Mouse (Mus musculus): ENCODE results near the gene Il2rb. TPM values are rescaled to one million over a fixed set of nuclear protein-coding genes. Genes with fewer than 3 reads are reported as not detected.

Il2rb gene
- polyA plus RNA-seq, 1 experiment from 2014 or later: 2.1 TPM

GRCm38 (mm10) chr15:78471902-78472301, 23.2 kb downstream of the Il2rb start:
- TF ChIP-seq CTCF (IDR thresholded peaks at IDR 0.05; ENCODE audit: low read depth): no peak
- no peak for TF ChIP-seq EP300 (IDR thresholded peaks at IDR 0.05; ENCODE audit: low read depth)
- Histone ChIP-seq H3K27me3 (ENCODE audit: insufficient read depth, low read length) (no peaks in the 10 kb centered on the region), H3K4me2 (ENCODE audit: low read depth, low read length) (no peak overlapping the region), H3K9me3 (ENCODE audit: low read length) (no peaks in the 10 kb centered on the region), H3K36me3 (replicated peaks; ENCODE audit: insufficient read depth, low read length) (no peaks in the 10 kb centered on the region), H3K4me1 (ENCODE audit: insufficient read depth) (peaks cover 11% of the 10 kb centered on the region), H3K4me3 (ENCODE audit: low read depth, low read length) (no peak overlapping the region), H3K9ac (replicated peaks) (no peak overlapping the region), H3K27ac (ENCODE audit: low read depth) (no peak overlapping the region)
- 33% methylated on average over 7 of the region's 7 CpGs for WGBS (ENCODE audit: insufficient replicate concordance)
- DNase-seq (no peak), ATAC-seq (no peak)

DNA sequence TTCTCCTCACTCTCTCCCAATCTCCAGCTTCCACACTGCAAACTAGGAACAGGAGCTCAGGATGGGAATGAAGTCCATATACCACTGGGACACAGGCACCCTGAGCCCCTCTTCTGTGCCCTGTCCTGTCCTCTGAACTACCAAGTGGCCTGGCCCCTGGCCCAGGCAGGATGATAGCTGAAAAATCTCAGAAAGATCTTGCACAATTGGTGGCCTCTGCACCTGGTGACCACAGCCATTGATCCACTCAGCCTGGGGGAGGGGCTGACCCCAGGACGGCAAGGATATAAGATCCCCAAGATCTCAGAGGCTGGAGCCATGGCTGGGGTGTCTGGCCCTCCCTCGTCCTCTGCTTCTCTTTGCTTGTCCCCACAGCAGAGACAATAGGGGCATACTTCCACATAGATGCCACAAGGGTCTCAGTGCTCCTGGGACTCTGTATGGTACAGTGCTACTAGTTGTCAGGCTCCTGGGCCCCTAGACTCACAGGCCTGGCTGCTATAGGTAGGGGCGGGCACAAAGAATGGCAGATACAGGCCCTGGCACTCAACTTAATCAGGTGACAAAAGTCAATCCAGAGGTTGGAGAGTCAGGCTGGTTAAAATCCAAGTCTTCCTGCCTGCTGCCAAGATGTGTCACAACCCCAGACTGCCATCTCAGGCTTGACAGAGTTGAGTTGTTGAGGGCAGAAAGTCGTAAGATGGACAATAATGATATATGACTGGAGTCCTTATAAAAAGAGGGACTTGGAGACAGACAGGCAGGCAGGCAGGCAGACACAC, 24.4 kb downstream of the Il2rb start:
- DNase-seq: peak; percentile 81
- Histone ChIP-seq H3K27ac (ENCODE audit: low read depth) (peak overlapping the region; percentile 82), H3K36me3 (replicated peaks; ENCODE audit: insufficient read depth, low read length) (no peaks in the 10 kb centered on the region), H3K27me3 (ENCODE audit: insufficient read depth, low read length) (no peaks in the 10 kb centered on the region), H3K9ac (replicated peaks) (no peak overlapping the region), H3K4me3 (ENCODE audit: low read depth, low read length) (no peak overlapping the region), H3K9me3 (ENCODE audit: low read length) (no peaks in the 10 kb centered on the region), H3K4me1 (ENCODE audit: insufficient read depth) (peaks cover 11% of the 10 kb centered on the region), H3K4me2 (ENCODE audit: low read depth, low read length) (no peak overlapping the region)
- TF ChIP-seq EP300 (IDR thresholded peaks at IDR 0.05; ENCODE audit: low read depth) (peak; percentile 76; the same call in 1 of the 2 replicates), CTCF (IDR thresholded peaks at IDR 0.05; ENCODE audit: low read depth) (no peak)
- peak; percentile 73 for ATAC-seq
- WGBS (ENCODE audit: insufficient replicate concordance): 50% methylated on average over 4 of the region's 4 CpGs

GRCm38 (mm10) chr15:78468379-78468937, 26.6 kb downstream of the Il2rb start, which contains the start of gene Tmprss6:
Tmprss6 (minus strand) TSS chr15:78468634.
- 64% methylated on average over 7 of the region's 7 CpGs for WGBS (ENCODE audit: insufficient replicate concordance)
- Histone ChIP-seq H3K27ac (ENCODE audit: low read depth) (peak within 1 kb of the TSS; percentile 90), H3K4me1 (ENCODE audit: insufficient read depth) (peaks cover 11% of the 10 kb centered on the region), H3K36me3 (replicated peaks; ENCODE audit: insufficient read depth, low read length) (no peaks in the 10 kb centered on the region), H3K4me2 (ENCODE audit: low read depth, low read length) (peak within 1 kb of the TSS; percentile 67), H3K4me3 (ENCODE audit: low read depth, low read length) (peak within 1 kb of the TSS; percentile 43), H3K9ac (replicated peaks) (peak within 1 kb of the TSS; percentile 68), H3K27me3 (ENCODE audit: insufficient read depth, low read length) (no peaks in the 10 kb centered on the region), H3K9me3 (ENCODE audit: low read length) (no peaks in the 10 kb centered on the region)
- no peak for TF ChIP-seq CTCF (IDR thresholded peaks at IDR 0.05; ENCODE audit: low read depth)
- TF ChIP-seq EP300 (IDR thresholded peaks at IDR 0.05; ENCODE audit: low read depth): no peak
- DNase-seq (peak; percentile 76), ATAC-seq (peak; percentile 85)

DNA sequence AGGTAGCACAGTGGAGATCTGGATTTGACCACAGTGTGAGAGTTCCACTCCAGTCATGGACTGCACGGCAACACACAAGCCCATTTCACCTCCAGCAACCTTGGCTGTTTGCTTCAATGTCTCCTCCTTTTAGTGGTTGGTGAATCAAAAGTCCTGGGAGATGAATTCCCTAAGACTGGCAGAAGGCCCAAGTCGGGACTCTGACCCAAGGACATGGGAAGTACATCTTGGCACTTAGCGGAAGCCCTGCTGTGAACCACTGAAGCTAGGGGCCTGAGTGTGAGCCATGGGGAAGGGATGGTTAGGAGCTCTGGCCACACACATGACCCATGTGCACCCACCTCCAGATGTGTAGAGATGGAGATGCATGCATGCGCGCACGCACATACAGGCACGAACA, 27.5 kb downstream of the Il2rb start:
- peak overlapping the region; percentile 90 for H3K27ac ChIP-seq (ENCODE audit: low read depth)
- WGBS (ENCODE audit: insufficient replicate concordance): 84% methylated on average over 7 of the region's 7 CpGs
- peak overlapping the region; percentile 67 for H3K4me2 ChIP-seq (ENCODE audit: low read depth, low read length)
- no peaks in the 10 kb centered on the region for H3K36me3 ChIP-seq (replicated peaks; ENCODE audit: insufficient read depth, low read length)
- DNase-seq (no peak), ATAC-seq (no peak)
- H3K9me3 ChIP-seq (ENCODE audit: low read length): no peaks in the 10 kb centered on the region
- TF ChIP-seq EP300 (IDR thresholded peaks at IDR 0.05; ENCODE audit: low read depth): no peak
- TF ChIP-seq CTCF (IDR thresholded peaks at IDR 0.05; ENCODE audit: low read depth): no peak
- no peaks in the 10 kb centered on the region for H3K27me3 ChIP-seq (ENCODE audit: insufficient read depth, low read length)
- H3K9ac ChIP-seq (replicated peaks): peak overlapping the region; percentile 68
- H3K4me3 ChIP-seq (ENCODE audit: low read depth, low read length): peak overlapping the region; percentile 43
- H3K4me1 ChIP-seq (ENCODE audit: insufficient read depth): peaks cover 11% of the 10 kb centered on the region

DNA sequence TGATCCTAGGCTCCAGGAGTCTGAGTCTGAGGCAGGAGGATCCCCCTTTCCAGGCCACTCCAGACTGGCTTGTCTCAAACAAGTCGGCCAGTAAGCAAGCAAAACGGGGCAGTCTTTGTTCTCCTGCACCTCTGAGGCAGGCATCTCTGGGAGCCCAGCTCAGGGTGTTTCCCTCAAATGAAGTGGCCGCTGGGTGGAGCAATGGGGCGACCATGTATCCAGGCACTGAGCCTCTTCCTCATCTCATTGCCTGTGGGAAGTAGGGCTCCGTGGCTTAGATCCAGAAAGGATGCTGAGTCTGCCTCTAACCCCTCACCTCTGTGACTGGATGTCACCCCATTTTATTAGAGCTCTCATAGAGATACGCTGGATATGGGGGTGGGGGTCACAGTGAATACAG, 28.3 kb downstream of the Il2rb start:
- Histone ChIP-seq H3K27ac (ENCODE audit: low read depth) (no peak overlapping the region), H3K9me3 (ENCODE audit: low read length) (no peaks in the 10 kb centered on the region), H3K36me3 (replicated peaks; ENCODE audit: insufficient read depth, low read length) (no peaks in the 10 kb centered on the region), H3K4me1 (ENCODE audit: insufficient read depth) (peaks cover 11% of the 10 kb centered on the region), H3K4me3 (ENCODE audit: low read depth, low read length) (peak overlapping the region; percentile 43), H3K27me3 (ENCODE audit: insufficient read depth, low read length) (no peaks in the 10 kb centered on the region), H3K4me2 (ENCODE audit: low read depth, low read length) (peak overlapping the region; percentile 67), H3K9ac (replicated peaks) (peak overlapping the region; percentile 68)
- TF ChIP-seq CTCF (IDR thresholded peaks at IDR 0.05; ENCODE audit: low read depth): peak; percentile 50
- no peak for TF ChIP-seq EP300 (IDR thresholded peaks at IDR 0.05; ENCODE audit: low read depth)
- DNase-seq (peak; percentile 56), ATAC-seq (no peak)
- 24% methylated on average over 6 of the region's 6 CpGs for WGBS (ENCODE audit: insufficient replicate concordance)

DNA sequence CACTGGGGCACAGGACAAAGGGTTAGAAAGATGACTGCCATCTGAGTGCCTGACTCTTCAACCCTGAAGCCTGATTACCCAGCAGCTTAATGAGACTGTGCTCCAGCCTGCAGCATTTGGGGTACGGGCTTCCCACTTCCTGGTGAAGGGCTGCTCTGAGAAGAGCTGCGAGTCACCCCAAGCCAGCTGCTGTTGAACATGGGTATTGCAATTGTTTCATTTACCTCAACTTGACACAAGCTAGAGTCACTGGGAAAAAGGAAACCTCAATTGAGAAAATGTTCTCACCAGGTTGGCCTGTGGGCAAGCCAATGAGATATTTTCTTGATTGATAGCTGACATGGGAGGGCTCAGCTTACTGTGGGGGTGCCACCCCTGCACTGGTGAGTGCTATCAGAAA, 32.1 kb downstream of the Il2rb start:
- Histone ChIP-seq H3K36me3 (replicated peaks; ENCODE audit: insufficient read depth, low read length) (no peaks in the 10 kb centered on the region), H3K27me3 (ENCODE audit: insufficient read depth, low read length) (no peaks in the 10 kb centered on the region), H3K4me2 (ENCODE audit: low read depth, low read length) (no peak overlapping the region), H3K4me1 (ENCODE audit: insufficient read depth) (no peaks in the 10 kb centered on the region), H3K4me3 (ENCODE audit: low read depth, low read length) (no peak overlapping the region), H3K9ac (replicated peaks) (no peak overlapping the region), H3K9me3 (ENCODE audit: low read length) (no peaks in the 10 kb centered on the region), H3K27ac (ENCODE audit: low read depth) (no peak overlapping the region)
- TF ChIP-seq EP300 (IDR thresholded peaks at IDR 0.05; ENCODE audit: low read depth) (no peak), CTCF (IDR thresholded peaks at IDR 0.05; ENCODE audit: low read depth) (no peak)
- 38% methylated on average over 2 of the region's 2 CpGs for WGBS (ENCODE audit: insufficient replicate concordance)
- ATAC-seq: no peak
- no peak for DNase-seq

Data from liver, postnatal 0 days (tissue).